In genomic region chr15:79422715-79423243, GRCm38 (mm10) we compare ENCODE assay signal across 23 mouse cellular contexts.
"Had no signal": no experiment of that assay in that cellular context is flagged by ENCODE, and none has a peak within 500 bp of the region (broad histone marks: within the 10 kb centered on the region; RNA-seq: fewer than 3 reads in every experiment).

No protein-coding gene starts in this region.

- ATAC-seq: forebrain, embryonic 16.5 days; hindbrain, embryonic 16.5 days; inflammation-experienced regulatory T-cells, adult 6 months; intestine, embryonic 15.5 days; liver, embryonic 12.5 days had no signal

- DNase-seq: gastrocnemius, postnatal 14 days; gastrocnemius, postnatal 36 days; heart, adult 2 months; heart, postnatal 10 days; kidney, adult 2 months; kidney, adult 9 months; kidney, postnatal 4 days; left cerebral cortex, postnatal 4 days; lung, adult 18-20 months had no signal

- H3K27ac ChIP-seq: heart, adult 2 months; hindbrain, embryonic 10.5 days; hindbrain, embryonic 12.5 days; hindbrain, embryonic 14.5 days; intestine, embryonic 15.5 days; kidney, embryonic 15.5 days; kidney, postnatal 0 days; layer of hippocampus, adult 2 months; limb, embryonic 13.5 days; limb, embryonic 15.5 days; liver, embryonic 12.5 days; liver, embryonic 14.5 days had no signal

- H3K27me3 ChIP-seq: hindbrain, embryonic 12.5 days; intestine, embryonic 15.5 days; kidney, embryonic 15.5 days; limb, embryonic 13.5 days; limb, embryonic 15.5 days; liver, embryonic 12.5 days had no signal

- H3K9me3 ChIP-seq: hindbrain, embryonic 10.5 days; hindbrain, embryonic 12.5 days; intestine, embryonic 15.5 days; kidney, embryonic 15.5 days; limb, embryonic 13.5 days; limb, embryonic 15.5 days; liver, embryonic 12.5 days had no signal

- H3K4me2 ChIP-seq: hindbrain, embryonic 12.5 days; hindbrain, embryonic 14.5 days; intestine, embryonic 15.5 days; kidney, embryonic 15.5 days; limb, embryonic 13.5 days; limb, embryonic 15.5 days; liver, embryonic 12.5 days had no signal

- H3K4me3 ChIP-seq: heart, adult 2 months; hindbrain, embryonic 10.5 days; hindbrain, embryonic 12.5 days; intestine, embryonic 15.5 days; kidney, embryonic 15.5 days; layer of hippocampus, adult 2 months; limb, embryonic 13.5 days; limb, embryonic 15.5 days; liver, embryonic 12.5 days had no signal

- H3K9ac ChIP-seq: hindbrain, embryonic 12.5 days; hindbrain, embryonic 14.5 days; intestine, embryonic 15.5 days; kidney, embryonic 15.5 days; limb, embryonic 13.5 days; limb, embryonic 15.5 days; liver, embryonic 12.5 days; liver, embryonic 14.5 days had no signal

- H3K4me1 ChIP-seq: hindbrain, embryonic 10.5 days; hindbrain, embryonic 12.5 days; intestine, embryonic 15.5 days; limb, embryonic 13.5 days; liver, embryonic 12.5 days had no signal
